Mouse (Mus musculus): Measurements from ENCODE around the gene H2-Eb2. TPM values are rescaled to one million over a fixed set of nuclear protein-coding genes. Genes with fewer than 3 reads are reported as not detected.

The H2-Eb2 gene
- polyA plus RNA-seq, 1 experiment from 2014 or later, result not detected

GRCm38 (mm10) chr17:34326373-34326772 lies 908 bp downstream of the H2-Eb2 start:
- ATAC-seq (ENCODE audit: extremely low read depth, insufficient number of reproducible peaks, low FRiP score, low TSS enrichment), result no peak
- Histone ChIP-seq H3K27me3 (replicated peaks) (peaks cover 3% of the 10 kb centered on the region; the same call in 1 of the 2 replicates), H3K9me3 (no peaks in the 10 kb centered on the region), H3K4me2 (no peak overlapping the region), H3K27ac (replicated peaks) (no peak overlapping the region), H3K4me3 (no peak overlapping the region), H3K9ac (no peak overlapping the region), H3K4me1 (no peaks in the 10 kb centered on the region), H3K36me3 (no peaks in the 10 kb centered on the region)
- WGBS, result 65% methylated on average over 3 of the region's 3 CpGs

GRCm38 (mm10) chr17:34329807-34330206 lies 4.3 kb downstream of the H2-Eb2 start:
- Histone ChIP-seq H3K36me3 (no peaks in the 10 kb centered on the region), H3K27ac (replicated peaks) (no peak overlapping the region), H3K27me3 (replicated peaks) (peaks cover 10% of the 10 kb centered on the region), H3K9me3 (no peaks in the 10 kb centered on the region), H3K4me1 (no peaks in the 10 kb centered on the region), H3K4me3 (no peak overlapping the region), H3K4me2 (no peak overlapping the region), H3K9ac (no peak overlapping the region)
- 59% methylated on average over 2 of the region's 2 CpGs for WGBS
- no peak for ATAC-seq (ENCODE audit: extremely low read depth, insufficient number of reproducible peaks, low FRiP score, low TSS enrichment)

- Histone ChIP-seq H3K36me3 (no peaks in the 10 kb centered on the region), H3K4me2 (no peak overlapping the region), H3K27ac (replicated peaks) (no peak overlapping the region), H3K27me3 (replicated peaks) (peaks cover 17% of the 10 kb centered on the region; the same call in 1 of the 2 replicates), H3K9ac (no peak overlapping the region), H3K4me1 (no peaks in the 10 kb centered on the region), H3K9me3 (no peaks in the 10 kb centered on the region), H3K4me3 (no peak overlapping the region)
- ATAC-seq (ENCODE audit: extremely low read depth, insufficient number of reproducible peaks, low FRiP score, low TSS enrichment), result no peak
- 91% methylated on average over 1 of the region's 1 CpGs for WGBS
Observed at GRCm38 (mm10) chr17:34331200-34331599, 5.7 kb downstream of the H2-Eb2 start.

GRCm38 (mm10) chr17:34340619-34341402 lies 15.3 kb downstream of the H2-Eb2 start:
- H3K36me3 ChIP-seq, result no peaks in the 10 kb centered on the region
- H3K4me3 ChIP-seq, result no peak overlapping the region
- no peak for ATAC-seq (ENCODE audit: extremely low read depth, insufficient number of reproducible peaks, low FRiP score, low TSS enrichment)
- H3K4me2 ChIP-seq, result no peak overlapping the region
- H3K4me1 ChIP-seq, result no peaks in the 10 kb centered on the region
- WGBS, result 47% methylated on average over 3 of the region's 3 CpGs
- no peak overlapping the region for H3K9ac ChIP-seq
- no peaks in the 10 kb centered on the region for H3K9me3 ChIP-seq
- H3K27me3 ChIP-seq (replicated peaks), result peaks cover 32% of the 10 kb centered on the region
- no peak overlapping the region for H3K27ac ChIP-seq (replicated peaks)

- Histone ChIP-seq H3K27ac (replicated peaks) (no peak overlapping the region), H3K9ac (no peak overlapping the region), H3K4me1 (no peaks in the 10 kb centered on the region), H3K9me3 (no peaks in the 10 kb centered on the region), H3K36me3 (no peaks in the 10 kb centered on the region), H3K4me2 (no peak overlapping the region), H3K27me3 (replicated peaks) (peaks cover 29% of the 10 kb centered on the region), H3K4me3 (no peak overlapping the region)
- ATAC-seq (ENCODE audit: extremely low read depth, insufficient number of reproducible peaks, low FRiP score, low TSS enrichment), result no peak
- WGBS, result 79% methylated on average over 4 of the region's 4 CpGs
Observed at GRCm38 (mm10) chr17:34344882-34345281, 19.4 kb downstream of the H2-Eb2 start.

GRCm38 (mm10) chr17:34345486-34345885 lies 20.0 kb downstream of the H2-Eb2 start:
- Histone ChIP-seq H3K36me3 (no peaks in the 10 kb centered on the region), H3K4me3 (no peak overlapping the region), H3K9ac (no peak overlapping the region), H3K4me2 (no peak overlapping the region), H3K4me1 (no peaks in the 10 kb centered on the region), H3K27me3 (replicated peaks) (peaks cover 32% of the 10 kb centered on the region), H3K27ac (replicated peaks) (no peak overlapping the region), H3K9me3 (no peaks in the 10 kb centered on the region)
- WGBS, result 78% methylated on average over 7 of the region's 7 CpGs
- ATAC-seq (ENCODE audit: extremely low read depth, insufficient number of reproducible peaks, low FRiP score, low TSS enrichment), result no peak

- no peak overlapping the region for H3K4me2 ChIP-seq
- H3K36me3 ChIP-seq, result no peaks in the 10 kb centered on the region
- H3K9ac ChIP-seq, result no peak overlapping the region
- H3K4me3 ChIP-seq, result no peak overlapping the region
- no peak overlapping the region for H3K27ac ChIP-seq (replicated peaks)
- no peaks in the 10 kb centered on the region for H3K4me1 ChIP-seq
- ATAC-seq (ENCODE audit: extremely low read depth, insufficient number of reproducible peaks, low FRiP score, low TSS enrichment), result no peak
- H3K27me3 ChIP-seq (replicated peaks), result peaks cover 28% of the 10 kb centered on the region
- H3K9me3 ChIP-seq, result no peaks in the 10 kb centered on the region
- 49% methylated on average over 3 of the region's 3 CpGs for WGBS
Observed at GRCm38 (mm10) chr17:34346041-34346440, 20.6 kb downstream of the H2-Eb2 start.

- H3K9ac ChIP-seq, result no peak overlapping the region
- H3K27ac ChIP-seq (replicated peaks), result no peak overlapping the region
- no peak overlapping the region for H3K4me2 ChIP-seq
- H3K9me3 ChIP-seq, result no peaks in the 10 kb centered on the region
- H3K4me1 ChIP-seq, result no peaks in the 10 kb centered on the region
- no peak for ATAC-seq (ENCODE audit: extremely low read depth, insufficient number of reproducible peaks, low FRiP score, low TSS enrichment)
- H3K4me3 ChIP-seq, result no peak overlapping the region
- no peaks in the 10 kb centered on the region for H3K36me3 ChIP-seq
- WGBS, result 55% methylated on average over 6 of the region's 6 CpGs
- peaks cover 24% of the 10 kb centered on the region for H3K27me3 ChIP-seq (replicated peaks)
Observed at GRCm38 (mm10) chr17:34347606-34348308, 22.3 kb downstream of the H2-Eb2 start.

GRCm38 (mm10) chr17:34349429-34349828 lies 24.0 kb downstream of the H2-Eb2 start:
- Histone ChIP-seq H3K9ac (no peak overlapping the region), H3K9me3 (no peaks in the 10 kb centered on the region), H3K4me3 (no peak overlapping the region), H3K4me1 (no peaks in the 10 kb centered on the region), H3K4me2 (no peak overlapping the region), H3K27ac (replicated peaks) (no peak overlapping the region), H3K27me3 (replicated peaks) (peaks cover 20% of the 10 kb centered on the region), H3K36me3 (no peaks in the 10 kb centered on the region)
- ATAC-seq (ENCODE audit: extremely low read depth, insufficient number of reproducible peaks, low FRiP score, low TSS enrichment), result no peak
- WGBS, result 8% methylated on average over 4 of the region's 4 CpGs

GRCm38 (mm10) chr17:34354539-34354938 lies 29.1 kb downstream of the H2-Eb2 start, which contains the start of gene Btnl2:
Gene Btnl2, plus strand, starts transcription at chr17:34354822.
- Histone ChIP-seq H3K4me2 (no peak within 1 kb of the TSS), H3K4me3 (no peak within 1 kb of the TSS), H3K9ac (no peak within 1 kb of the TSS), H3K27me3 (replicated peaks) (peaks cover 12% of the 10 kb centered on the region), H3K4me1 (no peaks in the 10 kb centered on the region), H3K9me3 (no peaks in the 10 kb centered on the region), H3K27ac (replicated peaks) (no peak within 1 kb of the TSS), H3K36me3 (no peaks in the 10 kb centered on the region)
- 74% methylated on average over 5 of the region's 5 CpGs for WGBS
- no peak for ATAC-seq (ENCODE audit: extremely low read depth, insufficient number of reproducible peaks, low FRiP score, low TSS enrichment)

GRCm38 (mm10) chr17:34354940-34355339 lies 29.5 kb downstream of the H2-Eb2 start:
- no peak overlapping the region for H3K4me3 ChIP-seq
- H3K27ac ChIP-seq (replicated peaks), result no peak overlapping the region
- H3K4me2 ChIP-seq, result no peak overlapping the region
- no peak overlapping the region for H3K9ac ChIP-seq
- H3K36me3 ChIP-seq, result no peaks in the 10 kb centered on the region
- H3K4me1 ChIP-seq, result no peaks in the 10 kb centered on the region
- peaks cover 8% of the 10 kb centered on the region for H3K27me3 ChIP-seq (replicated peaks)
- no peaks in the 10 kb centered on the region for H3K9me3 ChIP-seq
- 65% methylated on average over 1 of the region's 1 CpGs for WGBS
- ATAC-seq (ENCODE audit: extremely low read depth, insufficient number of reproducible peaks, low FRiP score, low TSS enrichment), result no peak
